Comparison of ENCODE assay signal across 8 mouse cellular contexts in the genomic region with DNA sequence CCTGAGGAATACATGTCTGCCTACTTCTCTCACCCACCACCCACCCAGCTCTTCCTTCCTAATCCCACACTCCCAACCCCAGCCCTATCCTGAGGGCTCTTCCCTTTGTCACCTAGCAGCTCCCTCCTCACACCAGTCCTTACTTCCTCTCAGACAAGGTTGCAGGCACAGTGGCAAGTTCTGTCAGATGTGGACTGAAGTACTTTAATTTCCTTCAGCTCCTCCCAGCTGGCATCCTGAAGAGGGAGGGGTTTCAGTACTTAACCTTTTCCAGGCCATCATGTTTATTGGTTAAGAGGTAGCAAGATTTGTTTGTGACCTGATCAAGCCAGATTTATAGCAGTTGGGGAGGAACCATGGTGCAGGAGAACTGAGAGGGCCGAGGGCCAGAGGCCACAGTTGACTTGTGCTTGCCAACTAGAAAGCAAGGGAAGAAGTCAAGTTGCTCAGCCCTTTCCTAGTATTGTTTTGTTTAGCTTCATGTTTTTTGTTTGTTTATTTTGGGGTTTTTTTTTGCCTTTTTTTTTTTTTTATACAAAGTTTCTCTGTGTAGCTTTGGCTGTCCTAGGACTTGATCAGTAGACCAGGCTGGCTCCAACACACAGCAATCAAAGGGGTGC. TPM values are rescaled to one million over a fixed set of nuclear protein-coding genes. Genes with fewer than 3 reads are reported as not detected.
DNase-seq lines count a peak whose midpoint lies in the region; ATAC-seq and TF ChIP-seq lines count a peak whose summit lies in the region.
"Not testable (repeated sequence)": the region's sequence is repeated elsewhere in the genome, so short reads cannot be mapped to it uniquely, and the experiment has no call there.

A gene (minus strand): TSS at position 189 of the 620 bp plus-strand sequence.

- ATAC-seq in embryonic facial prominence, embryonic 15.5 days (ENCODE audit: insufficient number of reproducible peaks, low FRiP score, low TSS enrichment, low read depth); kidney, embryonic 16.5 days (ENCODE audit: low FRiP score, low TSS enrichment); lung, postnatal 0 days; stomach, postnatal 0 days (ENCODE audit: low FRiP score, low TSS enrichment): not testable (repeated sequence)

- H3K27ac ChIP-seq in embryonic facial prominence, embryonic 15.5 days (replicated peaks); kidney, embryonic 16.5 days (ENCODE audit: low read length); stomach, postnatal 0 days (replicated peaks): not testable (repeated sequence)
- H3K27ac ChIP-seq in lung, postnatal 0 days (ENCODE audit: low read length) = peak within 1 kb of the TSS; percentile 43

- H3K4me2 ChIP-seq in embryonic facial prominence, embryonic 15.5 days (replicated peaks); kidney, embryonic 16.5 days (replicated peaks; ENCODE audit: low read depth, low read length); stomach, postnatal 0 days (replicated peaks; ENCODE audit: low read depth): not testable (repeated sequence)
- H3K4me2 ChIP-seq in lung, postnatal 0 days (replicated peaks; ENCODE audit: low read depth, low read length) = peak within 1 kb of the TSS; percentile 11; the same call in 1 of the 2 replicates

- H3K9me3 ChIP-seq in embryonic facial prominence, embryonic 15.5 days (replicated peaks); kidney, embryonic 16.5 days (ENCODE audit: low read length); lung, postnatal 0 days (ENCODE audit: low read length); stomach, postnatal 0 days (ENCODE audit: control insufficient read depth, low read length): not testable (repeated sequence)

- TF ChIP-seq EP300 in lung, postnatal 0 days (IDR thresholded peaks at IDR 0.05); stomach, postnatal 0 days (optimal IDR thresholded peaks at IDR 0.05): not testable (repeated sequence)

- H3K4me1 ChIP-seq in embryonic facial prominence, embryonic 15.5 days; kidney, embryonic 16.5 days (ENCODE audit: insufficient read depth, low read length); lung, postnatal 0 days (ENCODE audit: insufficient read depth, low read depth, low read length); stomach, postnatal 0 days (replicated peaks; ENCODE audit: control insufficient read depth, insufficient read depth): not testable (repeated sequence)

- H3K27me3 ChIP-seq in embryonic facial prominence, embryonic 15.5 days; kidney, embryonic 16.5 days (ENCODE audit: insufficient read depth, low read length); lung, postnatal 0 days (replicated peaks; ENCODE audit: insufficient read depth, low read length); stomach, postnatal 0 days (ENCODE audit: control insufficient read depth, insufficient read depth, low read length): not testable (repeated sequence)

- not testable (repeated sequence) for DNase-seq in adrenal gland, adult 8-10 months; gonadal fat pad, adult 2 months (ENCODE audit: low read depth); heart, postnatal 4 days; layer of hippocampus, postnatal 36 days; lung, postnatal 0 days (ENCODE audit: low spot score); stomach, postnatal 0 days (ENCODE audit: low spot score)

- H3K9ac ChIP-seq in embryonic facial prominence, embryonic 15.5 days; kidney, embryonic 16.5 days (replicated peaks; ENCODE audit: low read length); lung, postnatal 0 days (replicated peaks; ENCODE audit: low read depth); stomach, postnatal 0 days (ENCODE audit: low read length): not testable (repeated sequence)

- not testable (repeated sequence) for H3K4me3 ChIP-seq in embryonic facial prominence, embryonic 15.5 days (replicated peaks); kidney, embryonic 16.5 days (ENCODE audit: low read length); lung, postnatal 0 days (ENCODE audit: low read depth, low read length); stomach, postnatal 0 days (ENCODE audit: low read depth, low read length)

- not testable (repeated sequence) for TF ChIP-seq CTCF in lung, postnatal 0 days (IDR thresholded peaks at IDR 0.05); stomach, postnatal 0 days (IDR thresholded peaks at IDR 0.05; ENCODE audit: low read depth)

- WGBS in embryonic facial prominence, embryonic 15.5 days = 63% methylated on average over 1 of the region's 1 CpGs
- 11% methylated on average over 1 of the region's 1 CpGs for WGBS in kidney, embryonic 16.5 days
- 50% methylated on average over 1 of the region's 1 CpGs for WGBS in lung, postnatal 0 days
- WGBS in stomach, postnatal 0 days = 44% methylated on average over 1 of the region's 1 CpGs

- not testable (repeated sequence) for H3K36me3 ChIP-seq in embryonic facial prominence, embryonic 15.5 days; kidney, embryonic 16.5 days (ENCODE audit: insufficient read depth, low read length); lung, postnatal 0 days (ENCODE audit: insufficient read depth, low read length); stomach, postnatal 0 days (ENCODE audit: control insufficient read depth, insufficient read depth, low read length)

RNA-seq across cellular contexts. Expression of the gene that starts here (rescaled TPM):
- total RNA-seq in adrenal gland, adult 8-10 months (2022) = 100 to 1,000 TPM in 3 of 4 experiments, 10 to 100 TPM in 1; 76.0 to 128 (median 116) TPM
- 16.9 and 20.4 TPM in 2 replicates for polyA plus RNA-seq in embryonic facial prominence, embryonic 15.5 days (2015; fragmentation: Nextera tagmentation; extraction: Ambion mirVana)
- polyA plus RNA-seq in gonadal fat pad, adult 2 months (2012; rRNA removed) = 271 and 368 TPM in 2 replicates
- total RNA-seq in heart, postnatal 4 days (2021) = 10 to 100 TPM; 63.2 to 73.2 TPM
- polyA plus RNA-seq in kidney, embryonic 16.5 days (2015; fragmentation: Nextera tagmentation; extraction: Ambion mirVana) = 17.9 and 21.9 TPM in 2 replicates
- total RNA-seq in layer of hippocampus, postnatal 36 days (2021) = 10 to 100 TPM; 59.1 to 75.8 TPM
- polyA plus RNA-seq in lung, postnatal 0 days (2015; fragmentation: Nextera tagmentation; extraction: Ambion mirVana) = 363 and 479 TPM in 2 replicates
- polyA plus RNA-seq in stomach, postnatal 0 days (2015; fragmentation: Nextera tagmentation; extraction: Ambion mirVana) = 34.4 and 37.0 TPM in 2 replicates
